Mouse (Mus musculus) induced T-regulatory cell, adult 2 months (primary cell): ENCODE results near the gene Srsf2.

ENCODE experiments used
- DNase-seq: peaks from one replicate; pipeline ENCODE4 v3.0.0-alpha.2; 2012; ENCODE audit warnings: low read depth

Gene Srsf2

GRCm38 (mm10) chr11:116808811-116809395 is 44.0 kb downstream of the Srsf2 start:
- no peak for DNase-seq

DNA sequence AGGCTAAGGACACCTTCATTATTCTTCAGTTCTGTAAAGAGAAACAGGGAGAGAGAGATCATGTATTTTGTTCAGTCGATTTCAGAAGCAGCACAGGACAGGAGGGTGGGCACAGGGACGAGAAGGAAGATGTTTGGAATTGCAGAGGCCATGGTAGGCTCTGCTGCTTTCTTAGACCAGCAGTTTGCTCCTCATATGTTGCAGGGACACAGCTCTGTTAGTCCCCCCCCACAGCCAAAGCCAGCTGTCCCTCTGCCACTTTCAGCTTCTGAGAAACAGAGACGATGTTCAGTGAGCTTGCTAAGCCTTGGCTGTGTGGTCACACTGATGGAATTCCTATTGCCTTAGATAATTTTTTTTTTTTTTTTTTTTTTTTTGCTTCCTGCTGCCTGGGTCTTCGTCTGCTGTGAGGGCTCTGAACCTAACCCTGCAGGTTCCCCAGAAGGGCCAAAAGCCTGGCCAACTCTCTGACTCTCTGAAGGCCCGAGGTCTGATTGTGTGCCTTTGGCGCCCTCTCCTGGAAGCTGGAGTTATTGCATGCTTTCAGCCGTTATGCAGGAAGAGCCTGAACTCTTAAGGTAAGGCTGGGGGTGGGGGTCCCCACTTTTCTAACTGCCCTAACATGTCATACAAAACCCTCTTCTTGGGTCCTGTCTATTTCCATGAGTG is 44.8 kb downstream of the Srsf2 start:
- peak; percentile 85 for DNase-seq

DNA sequence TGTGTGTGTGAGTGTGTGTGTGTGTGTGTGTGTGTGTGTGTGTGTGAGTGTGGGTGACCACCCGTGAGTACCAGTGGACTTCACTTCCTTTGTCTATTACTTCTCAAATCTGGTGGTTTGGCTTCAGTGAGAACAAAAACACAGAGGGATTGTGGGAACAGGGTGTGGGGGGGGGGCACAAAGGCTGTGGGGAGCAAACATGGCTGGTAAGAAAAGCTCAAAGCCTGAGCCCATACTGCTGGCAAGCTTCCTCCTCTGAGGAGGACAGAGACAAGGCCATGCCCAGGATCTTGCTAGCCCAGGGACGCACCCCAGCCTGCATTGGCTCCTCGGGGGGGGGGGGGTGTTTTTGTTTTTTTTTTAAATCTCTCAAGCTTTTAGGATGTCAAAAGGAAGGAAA is 45.4 kb downstream of the Srsf2 start:
- DNase-seq = no peak

DNA sequence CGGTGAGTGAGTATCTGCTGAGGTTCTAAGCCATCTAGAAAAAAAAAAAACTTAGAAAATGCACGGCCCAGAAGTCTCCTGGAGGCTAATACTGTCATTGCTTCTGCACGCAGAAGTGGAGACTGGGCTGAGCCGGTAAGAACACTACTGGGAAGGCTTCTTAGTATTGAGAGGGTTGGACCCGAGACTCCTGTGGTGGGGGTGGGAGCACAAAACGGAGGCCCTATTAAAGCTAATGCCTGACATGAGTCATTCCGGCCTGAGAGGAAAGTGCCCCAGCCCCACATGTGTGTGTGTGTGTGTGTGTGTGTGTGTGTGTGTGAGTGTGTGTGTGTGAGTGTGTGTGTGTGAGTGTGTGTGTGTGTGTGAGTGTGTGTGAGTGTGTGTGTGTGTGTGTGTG is 45.8 kb downstream of the Srsf2 start:
- DNase-seq = no peak

DNA sequence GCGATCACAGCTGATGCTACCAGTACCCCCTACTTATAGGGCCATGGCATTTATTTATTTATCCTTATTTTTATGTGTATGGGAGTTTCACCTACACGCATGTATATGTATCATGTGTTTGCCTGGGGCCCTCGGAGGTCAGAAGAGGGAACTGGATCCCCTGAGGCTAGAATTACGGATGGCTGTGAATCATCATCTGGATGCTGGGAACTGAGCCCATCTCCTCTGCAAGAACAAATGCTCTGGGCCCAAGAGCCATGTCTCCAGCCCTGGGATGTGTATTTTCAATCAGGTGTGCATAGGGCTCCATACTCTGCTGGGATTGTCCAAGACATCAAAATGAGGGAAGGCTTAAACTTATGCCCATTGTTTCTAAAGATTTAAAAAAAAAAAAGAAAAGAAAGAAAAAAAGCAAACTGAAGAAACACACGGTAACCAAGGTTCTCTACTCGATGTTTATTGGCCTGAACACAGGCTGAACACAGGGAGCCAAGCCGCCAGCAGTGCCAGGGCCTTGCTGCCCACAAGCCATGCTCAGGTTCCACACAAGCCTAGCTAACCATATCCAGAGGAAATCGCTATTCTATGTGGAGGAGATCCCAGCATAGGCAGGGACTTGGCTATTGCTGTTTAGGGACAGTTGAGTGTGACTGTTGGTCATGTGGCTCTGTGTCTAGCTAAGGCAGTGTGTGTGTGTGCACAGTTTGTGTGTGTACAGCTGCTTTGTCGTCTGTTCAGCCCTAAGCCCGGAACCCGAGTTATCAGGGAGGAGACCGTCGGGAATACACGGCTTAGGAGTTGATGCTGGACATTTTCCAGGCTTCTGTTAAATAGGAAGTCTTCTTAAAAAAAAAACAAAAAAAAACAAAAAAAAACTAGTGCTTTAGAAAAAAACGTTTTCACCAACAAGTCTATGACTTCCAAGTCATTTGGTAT is 46.5 kb downstream of the Srsf2 start:
- no peak for DNase-seq

DNA sequence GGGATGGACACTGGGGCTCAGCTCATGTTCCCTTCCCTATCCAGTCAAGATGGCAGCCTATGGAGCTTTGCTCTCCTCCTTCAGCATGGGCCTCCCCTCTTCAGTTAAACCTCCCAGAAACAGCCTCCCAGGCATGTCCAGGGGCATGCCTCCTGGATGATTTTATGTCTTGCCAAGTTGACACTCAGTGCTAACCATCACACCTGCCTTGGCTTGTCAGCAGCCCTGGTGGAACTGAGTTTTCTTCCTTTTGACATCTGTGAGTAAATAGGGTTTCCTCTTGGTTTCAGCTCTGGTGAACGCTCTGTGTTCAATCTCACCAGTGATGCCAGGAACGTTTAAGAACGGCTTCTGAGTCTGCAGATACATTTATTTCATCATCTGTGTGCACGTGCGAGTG is 50.2 kb downstream of the Srsf2 start:
- no peak for DNase-seq

DNA sequence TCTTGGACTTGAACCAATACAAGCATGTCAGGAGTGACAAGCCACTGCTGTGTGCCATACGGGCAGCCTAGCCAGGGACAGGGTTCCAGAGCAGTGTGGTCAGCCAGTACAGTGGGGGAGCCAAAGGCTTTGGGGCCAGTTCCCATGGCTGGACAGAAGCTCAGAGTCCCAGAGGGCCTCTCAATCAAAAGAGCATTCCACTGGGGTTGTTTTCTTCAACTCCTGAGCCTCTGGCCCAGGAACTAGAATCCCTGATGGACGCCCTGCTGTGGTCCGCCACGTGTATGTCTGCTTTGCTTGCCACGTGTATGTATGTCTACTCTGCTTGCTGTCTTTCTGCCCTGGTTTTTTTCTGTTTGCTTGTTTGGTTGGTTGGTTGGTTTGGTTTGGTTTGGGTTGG is 51.8 kb downstream of the Srsf2 start:
- DNase-seq = no peak
